Mouse (Mus musculus) heart, embryonic 12.5 days (tissue): Measurements from ENCODE around the gene Exosc5. TPM values are rescaled to one million over a fixed set of nuclear protein-coding genes. Genes with fewer than 3 reads are reported as not detected.

Experiments used
- ATAC-seq: fragments of 200-750 bp; cut with Nextera tagmentation; 2 replicates; pipeline ENCODE4 v1.8.0; 2017; ENCODE audit warnings: moderate TSS enrichment, moderate library complexity; ENCODE audit not compliant: insufficient number of reproducible peaks, low FRiP score
- H3K27ac ChIP-seq: fragments of 300-500 bp; sonication (generic); 2 replicates; pipeline ENCODE4 v1.5.1; 2016; ENCODE audit warnings: mild to moderate bottlenecking, moderate library complexity; ENCODE audit not compliant: poor library complexity, severe bottlenecking
- H3K27me3 ChIP-seq: fragments of 300-500 bp; sonication (generic); replicated peaks from 2 replicates; pipeline ENCODE4 v1.6.1; 2016; ENCODE audit warnings: mild to moderate bottlenecking, moderate library complexity
- H3K36me3 ChIP-seq: fragments of 300-500 bp; sonication (generic); 2 replicates; pipeline ENCODE4 v1.6.1; 2016; ENCODE audit warnings: mild to moderate bottlenecking, moderate library complexity
- H3K4me1 ChIP-seq: fragments of 300-500 bp; sonication (generic); replicated peaks from 2 replicates; pipeline ENCODE4 v1.6.1; 2016; ENCODE audit warnings: mild to moderate bottlenecking
- H3K4me2 ChIP-seq: fragments of 300-500 bp; sonication (generic); 2 replicates; pipeline ENCODE4 v1.6.1; 2016; ENCODE audit warnings: mild to moderate bottlenecking, moderate library complexity
- H3K4me3 ChIP-seq: fragments of 300-500 bp; sonication (generic); 2 replicates; pipeline ENCODE4 v1.5.1; 2016; ENCODE audit warnings: mild to moderate bottlenecking
- H3K9ac ChIP-seq: fragments of 300-500 bp; sonication (generic); 2 replicates; pipeline ENCODE4 v1.6.1; 2016; ENCODE audit warnings: mild to moderate bottlenecking, moderate library complexity
- H3K9me3 ChIP-seq: fragments of 300-500 bp; sonication (generic); replicated peaks from 2 replicates; pipeline ENCODE4 v1.6.1; 2016; ENCODE audit warnings: mild to moderate bottlenecking, moderate library complexity
- WGBS: fragments of 180-500 bp; shearing (Covaris S2); methylation state at CpG from one replicate; pipeline ENCODE4 v1.1.7; 2016; 5-methylcytosine and 5-hydroxymethylcytosine counted together
- polyA plus RNA-seq: library from polyadenylated mRNA; unstranded; fragments of >200 nt; fragmentation: Nextera tagmentation; extraction: Ambion mirVana; gene quantifications from 2 replicates; pipeline ENCODE4 v1.2.1, GENCODE M21; 2016

The Exosc5 gene
- polyA plus RNA-seq, 1 experiment from 2014 or later, result 37.2 TPM

GRCm38 (mm10) chr7:25639754-25640153, 19.2 kb upstream of the Exosc5 start:
- no peak for ATAC-seq
- Histone ChIP-seq H3K36me3 (peaks cover 16% of the 10 kb centered on the region), H3K9ac (no peak overlapping the region)

DNA sequence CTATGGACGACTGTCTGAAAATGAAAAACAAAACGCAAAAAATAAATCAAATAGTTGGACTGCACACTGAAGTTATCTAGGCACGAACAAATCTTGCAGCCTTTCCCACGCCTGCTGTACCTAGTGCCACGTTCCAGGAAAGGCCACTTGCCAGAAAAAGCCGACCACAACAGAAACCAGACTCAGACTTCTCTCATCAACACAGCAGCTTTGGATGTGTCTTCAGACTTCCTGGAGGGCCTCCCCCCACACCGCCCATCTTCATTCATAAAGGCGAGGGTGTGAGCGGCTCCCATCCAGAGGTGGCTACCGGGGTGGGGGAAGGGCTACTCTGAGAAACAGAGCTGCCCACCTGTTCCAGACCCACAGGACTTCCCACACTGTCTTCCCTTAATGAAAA, 14.8 kb upstream of the Exosc5 start:
- H3K9me3 ChIP-seq, result no peaks in the 10 kb centered on the region
- H3K4me2 ChIP-seq, result no peak overlapping the region
- H3K4me3 ChIP-seq, result no peak overlapping the region
- no peak for ATAC-seq
- no peaks in the 10 kb centered on the region for H3K27me3 ChIP-seq
- no peak overlapping the region for H3K9ac ChIP-seq
- H3K27ac ChIP-seq, result no peak overlapping the region
- 65% methylated on average over 10 of the region's 10 CpGs for WGBS
- H3K36me3 ChIP-seq, result peaks cover 7% of the 10 kb centered on the region
- peaks cover 8% of the 10 kb centered on the region for H3K4me1 ChIP-seq

More at GRCm38 (mm10) chr7:25639754-25640153, 19.2 kb upstream of the Exosc5 start:
- Histone ChIP-seq H3K9me3 (no peaks in the 10 kb centered on the region), H3K4me3 (no peak overlapping the region), H3K27me3 (no peaks in the 10 kb centered on the region), H3K4me1 (peaks cover 24% of the 10 kb centered on the region), H3K27ac (no peak overlapping the region), H3K4me2 (no peak overlapping the region)
- 94% methylated on average over 4 of the region's 4 CpGs for WGBS

- Histone ChIP-seq H3K9me3 (no peaks in the 10 kb centered on the region), H3K4me1 (0 out of 2 replicates have a peak, but pooled peaks cover 6% of the 10 kb centered on the region), H3K4me2 (no peak overlapping the region), H3K27ac (no peak overlapping the region), H3K9ac (no peak overlapping the region), H3K27me3 (no peaks in the 10 kb centered on the region), H3K4me3 (no peak overlapping the region), H3K36me3 (peaks cover 7% of the 10 kb centered on the region)
- ATAC-seq, result no peak
- 75% methylated on average over 4 of the region's 4 CpGs for WGBS
Observed at GRCm38 (mm10) chr7:25644631-25645030, 14.3 kb upstream of the Exosc5 start.

- H3K27me3 ChIP-seq, result no peaks in the 10 kb centered on the region
- WGBS, result 67% methylated on average over 14 of the region's 14 CpGs
- H3K4me1 ChIP-seq, result 0 out of 2 replicates have a peak, but pooled peaks cover 6% of the 10 kb centered on the region
- ATAC-seq, result no peak
- no peak overlapping the region for H3K4me3 ChIP-seq
- H3K27ac ChIP-seq, result no peak overlapping the region
- no peaks in the 10 kb centered on the region for H3K9me3 ChIP-seq
- peaks cover 7% of the 10 kb centered on the region for H3K36me3 ChIP-seq
- no peak overlapping the region for H3K9ac ChIP-seq
- no peak overlapping the region for H3K4me2 ChIP-seq
Observed at GRCm38 (mm10) chr7:25645074-25645473, 13.9 kb upstream of the Exosc5 start.

DNA sequence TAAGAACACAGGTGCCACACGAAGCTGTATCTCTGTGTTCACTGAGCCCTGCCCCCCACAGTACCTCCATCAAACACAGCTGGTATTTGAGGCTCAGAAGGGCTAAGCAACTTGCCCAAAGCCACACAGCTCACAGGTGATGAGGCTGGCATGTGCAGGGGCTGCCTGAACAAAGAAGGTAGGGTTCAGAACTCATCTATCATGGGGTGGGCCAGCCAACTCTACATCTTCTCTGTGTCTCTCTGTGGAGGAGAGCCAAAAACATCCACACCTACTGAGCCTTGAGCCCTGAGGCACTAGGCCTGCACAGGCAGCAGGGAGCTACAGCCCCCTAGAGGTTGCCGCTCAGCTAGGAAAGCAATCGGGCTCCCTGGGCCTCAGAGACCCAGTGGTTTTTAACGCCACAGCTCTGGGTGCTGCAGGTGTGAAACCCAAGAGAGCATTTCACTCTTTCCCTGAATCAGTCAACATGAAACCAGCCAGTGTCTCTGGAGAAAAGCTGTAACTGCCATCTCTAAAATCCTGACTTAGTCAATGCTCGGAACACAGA, 11.3 kb upstream of the Exosc5 start:
- Histone ChIP-seq H3K9ac (no peak overlapping the region), H3K27me3 (no peaks in the 10 kb centered on the region), H3K36me3 (no peaks in the 10 kb centered on the region), H3K4me2 (no peak overlapping the region), H3K4me1 (0 out of 2 replicates have a peak, but pooled peaks cover 6% of the 10 kb centered on the region), H3K4me3 (no peak overlapping the region), H3K9me3 (no peaks in the 10 kb centered on the region), H3K27ac (no peak overlapping the region)
- ATAC-seq, result 0 out of 2 replicates have a peak, but pooled peaks have one; percentile 18
- 55% methylated on average over 5 of the region's 5 CpGs for WGBS

DNA sequence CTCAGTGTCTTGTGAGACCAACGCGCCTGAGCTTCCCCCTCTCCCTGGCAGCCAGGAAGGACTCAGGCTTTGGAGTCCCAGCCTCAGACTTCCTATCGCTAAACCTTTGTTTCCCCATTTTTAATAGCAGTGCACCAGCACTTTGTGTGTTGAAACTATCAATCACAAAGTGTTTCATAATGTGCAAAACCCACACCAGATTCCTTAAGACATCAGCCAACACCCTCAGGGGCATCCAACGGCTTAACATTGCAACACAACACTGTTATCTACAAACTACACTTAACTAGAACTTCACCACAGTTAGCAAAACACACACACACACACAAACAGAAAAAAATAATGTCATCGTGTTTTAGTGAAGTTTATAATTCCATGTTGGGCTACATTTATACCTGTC, 9.1 kb upstream of the Exosc5 start:
- ATAC-seq, result no peak
- H3K4me2 ChIP-seq, result no peak overlapping the region
- WGBS, result 67% methylated on average over 5 of the region's 5 CpGs
- H3K27me3 ChIP-seq, result no peaks in the 10 kb centered on the region
- H3K9me3 ChIP-seq, result no peaks in the 10 kb centered on the region
- H3K36me3 ChIP-seq, result no peaks in the 10 kb centered on the region
- H3K4me3 ChIP-seq, result no peak overlapping the region
- no peak overlapping the region for H3K9ac ChIP-seq
- no peak overlapping the region for H3K27ac ChIP-seq
- H3K4me1 ChIP-seq, result no peaks in the 10 kb centered on the region

GRCm38 (mm10) chr7:25651281-25651680, 7.7 kb upstream of the Exosc5 start:
- Histone ChIP-seq H3K4me2 (no peak overlapping the region), H3K4me1 (no peaks in the 10 kb centered on the region), H3K4me3 (no peak overlapping the region), H3K27me3 (no peaks in the 10 kb centered on the region), H3K36me3 (no peaks in the 10 kb centered on the region), H3K9ac (no peak overlapping the region), H3K9me3 (no peaks in the 10 kb centered on the region), H3K27ac (no peak overlapping the region)
- ATAC-seq, result no peak
- 84% methylated on average over 8 of the region's 8 CpGs for WGBS

- H3K9ac ChIP-seq, result no peak overlapping the region
- peaks cover 7% of the 10 kb centered on the region; the same call in 1 of the 2 replicates for H3K4me1 ChIP-seq
- H3K4me3 ChIP-seq, result no peak overlapping the region
- no peak overlapping the region for H3K27ac ChIP-seq
- WGBS, result 89% methylated on average over 12 of the region's 12 CpGs
- ATAC-seq, result no peak
- H3K27me3 ChIP-seq, result no peaks in the 10 kb centered on the region
- H3K36me3 ChIP-seq, result no peaks in the 10 kb centered on the region
- no peaks in the 10 kb centered on the region for H3K9me3 ChIP-seq
- H3K4me2 ChIP-seq, result no peak overlapping the region
Observed at GRCm38 (mm10) chr7:25652244-25652759, 6.7 kb upstream of the Exosc5 start.

GRCm38 (mm10) chr7:25655601-25656428, 3.1 kb upstream of the Exosc5 start:
- no peaks in the 10 kb centered on the region for H3K9me3 ChIP-seq
- WGBS, result 68% methylated on average over 11 of the region's 11 CpGs
- no peak overlapping the region for H3K27ac ChIP-seq
- no peaks in the 10 kb centered on the region for H3K36me3 ChIP-seq
- no peaks in the 10 kb centered on the region for H3K27me3 ChIP-seq
- no peak overlapping the region for H3K9ac ChIP-seq
- ATAC-seq, result no peak
- H3K4me2 ChIP-seq, result no peak overlapping the region
- H3K4me1 ChIP-seq, result peaks cover 23% of the 10 kb centered on the region
- no peak overlapping the region for H3K4me3 ChIP-seq

GRCm38 (mm10) chr7:25657785-25658184, 1.2 kb upstream of the Exosc5 start:
- Histone ChIP-seq H3K4me2 (peak overlapping the region; percentile 82), H3K36me3 (peaks cover 11% of the 10 kb centered on the region), H3K9me3 (no peaks in the 10 kb centered on the region), H3K9ac (peak overlapping the region; percentile 80), H3K27ac (no peak overlapping the region), H3K4me3 (peak overlapping the region; percentile 72), H3K4me1 (peaks cover 23% of the 10 kb centered on the region), H3K27me3 (no peaks in the 10 kb centered on the region)
- no peak for ATAC-seq
- WGBS, result 31% methylated on average over 10 of the region's 10 CpGs

- WGBS, result 93% methylated on average over 8 of the region's 8 CpGs
- H3K4me1 ChIP-seq, result no peaks in the 10 kb centered on the region
- no peak overlapping the region for H3K27ac ChIP-seq
- H3K9me3 ChIP-seq, result no peaks in the 10 kb centered on the region
- no peak overlapping the region for H3K4me3 ChIP-seq
- no peak for ATAC-seq
- H3K27me3 ChIP-seq, result no peaks in the 10 kb centered on the region
- no peak overlapping the region for H3K4me2 ChIP-seq
- peaks cover 67% of the 10 kb centered on the region for H3K36me3 ChIP-seq
- H3K9ac ChIP-seq, result no peak overlapping the region
Observed at GRCm38 (mm10) chr7:25666381-25666780, 7.4 kb downstream of the Exosc5 start.
